Mouse (Mus musculus) spleen, postnatal 36 days (tissue): Measurements from ENCODE around the gene Psmc3.
"Not testable (repeated sequence)": the region's sequence is repeated elsewhere in the genome, so short reads cannot be mapped to it uniquely, and the experiment has no call there.

Source experiments
- DNase-seq, 2 experiments: peaks; one replicate each; pipeline ENCODE4 v3.0.0; 2022; ENCODE audit warnings: low spot score in 2 of 2, mixed read lengths in 1 of 2

The Psmc3 gene

DNA sequence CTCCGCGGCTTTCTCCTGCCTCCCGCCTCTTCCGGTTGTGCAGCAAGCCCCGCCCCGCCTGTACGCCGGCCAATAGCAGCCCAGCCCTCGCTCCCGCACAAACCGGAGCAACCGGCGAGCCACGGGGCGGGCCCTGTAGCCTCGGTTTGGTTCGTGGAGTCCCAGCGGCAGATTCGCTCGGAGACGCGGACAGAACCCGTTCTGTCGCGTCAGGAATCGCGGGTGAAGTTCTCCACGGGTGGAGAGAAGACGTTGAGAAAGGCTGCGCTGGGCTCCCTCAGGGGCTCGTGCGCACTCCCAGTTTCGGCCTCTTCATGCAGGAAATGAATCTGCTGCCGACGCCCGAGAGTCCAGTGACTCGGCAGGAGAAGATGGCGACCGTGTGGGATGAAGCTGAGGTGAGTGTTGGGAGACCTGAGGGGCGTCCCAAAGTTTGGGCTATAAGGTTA is at the start of gene Psmc3:
Psmc3 (plus strand) TSS at position 76 of the 449 bp plus-strand sequence.
- peak; percentile 95 to 97 for DNase-seq

DNA sequence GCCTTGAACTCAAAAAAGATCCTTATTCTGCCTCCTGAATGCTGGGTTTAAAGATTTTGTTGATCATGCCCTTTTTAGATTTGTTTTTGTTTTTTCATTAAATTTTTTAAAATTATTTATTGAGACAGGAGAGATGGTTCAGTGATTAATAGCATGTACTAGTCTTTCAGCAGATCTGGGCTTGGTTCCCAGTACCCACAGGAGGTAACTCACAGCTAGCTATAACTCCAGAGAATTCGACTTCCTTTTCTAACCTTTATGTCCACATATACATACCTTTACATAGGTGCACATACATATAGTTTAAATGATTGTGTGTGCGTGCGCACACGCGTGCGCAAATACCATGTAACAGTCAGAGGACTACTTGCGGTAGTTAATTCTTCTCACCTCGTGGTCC is 45.3 kb upstream of the Psmc3 start:
- no peak for DNase-seq

DNA sequence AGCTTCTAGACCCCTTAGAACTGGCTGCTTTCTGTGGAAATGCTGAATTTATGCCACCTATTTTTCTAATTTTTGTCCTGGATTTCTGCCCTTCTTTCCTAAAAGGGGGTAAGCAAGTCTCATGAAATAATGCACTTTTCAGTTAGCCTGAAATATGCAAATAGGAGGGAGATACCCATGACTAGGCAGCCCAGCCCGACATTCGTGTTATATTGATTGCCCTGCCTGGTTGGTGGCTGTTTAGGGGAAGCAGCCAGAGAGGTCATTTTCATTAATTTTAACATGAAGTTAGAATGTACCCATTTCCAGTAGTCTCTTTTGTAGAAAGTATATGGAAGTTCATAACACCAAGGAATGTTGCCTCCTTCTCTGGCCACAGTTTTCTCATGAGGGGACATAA is 39.9 kb upstream of the Psmc3 start:
- DNase-seq: peak; percentile 35 to 40

DNA sequence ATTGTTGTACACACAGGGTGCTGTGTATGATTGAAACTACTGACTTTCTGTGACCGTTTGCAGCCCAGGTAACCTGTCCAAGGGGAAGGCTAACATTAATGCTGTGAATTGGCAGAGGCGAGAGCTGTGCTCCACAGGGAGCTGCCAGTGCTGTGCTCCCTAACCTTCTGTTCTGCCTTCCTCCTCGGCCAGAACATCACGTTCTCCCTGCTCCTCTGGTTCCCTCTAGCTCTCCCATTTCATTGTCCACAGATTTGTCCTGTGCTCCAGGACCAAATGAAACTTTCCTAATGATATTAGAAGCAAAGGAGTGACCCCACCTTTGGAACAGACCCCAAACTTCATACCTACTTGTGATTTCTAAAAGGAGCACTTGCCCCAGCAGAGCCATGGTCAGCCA is 38.4 kb upstream of the Psmc3 start:
- DNase-seq: no peak

DNA sequence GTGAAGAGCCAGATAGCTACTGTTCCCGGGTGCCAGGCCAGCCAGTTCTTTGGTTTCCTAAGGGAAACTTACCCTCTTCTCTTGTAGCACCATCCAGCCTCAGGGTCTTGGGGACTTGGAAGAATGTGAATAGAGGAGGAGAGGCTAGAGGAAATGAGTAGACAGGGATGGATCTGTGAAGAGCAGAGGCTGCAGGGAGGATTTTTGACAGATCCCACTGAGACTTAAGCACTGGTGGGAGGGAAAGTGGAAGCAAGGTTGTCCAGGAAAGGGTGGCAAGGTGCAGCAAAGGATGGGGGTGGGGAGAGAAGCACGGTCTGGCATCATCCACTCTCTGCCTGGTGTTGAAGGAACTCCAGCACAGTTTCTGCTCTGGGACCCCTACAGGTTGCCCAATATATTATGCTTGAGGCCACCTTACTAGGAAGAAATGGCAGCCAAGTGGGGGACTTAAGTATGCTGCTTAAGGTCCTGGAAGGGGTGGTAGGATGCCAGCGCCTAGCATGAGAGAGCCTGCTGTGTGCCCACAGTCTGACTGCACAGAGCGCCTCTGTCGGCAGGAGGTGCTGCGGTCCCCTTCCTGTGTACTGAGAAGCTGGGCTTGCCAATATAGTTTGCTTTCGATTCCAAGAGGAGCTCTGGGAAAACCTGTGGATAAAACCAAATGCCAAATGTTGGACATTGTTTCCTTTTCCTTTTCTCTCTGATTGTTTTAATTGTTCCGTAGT is 35.6 kb upstream of the Psmc3 start:
- no peak for DNase-seq

DNA sequence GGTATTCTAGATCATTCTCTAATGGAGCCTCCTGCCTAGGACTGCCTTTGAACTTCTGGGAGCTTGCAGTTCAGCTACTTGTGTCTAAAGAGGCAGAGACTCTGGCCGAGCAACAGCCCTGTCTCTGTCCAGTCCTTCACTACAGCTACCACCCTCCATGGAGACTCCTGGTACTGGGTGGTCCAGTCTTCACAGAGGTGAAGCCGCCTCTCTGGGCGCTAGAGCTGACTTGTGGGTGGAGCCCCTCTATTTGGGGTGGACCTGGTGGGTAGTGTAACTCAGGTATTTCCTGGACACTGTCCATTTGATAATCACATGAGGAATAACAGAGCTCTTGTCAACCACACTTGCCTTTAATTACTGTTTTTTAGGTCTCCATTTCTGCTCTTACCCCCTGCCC is 33.9 kb upstream of the Psmc3 start:
- DNase-seq: no peak

DNA sequence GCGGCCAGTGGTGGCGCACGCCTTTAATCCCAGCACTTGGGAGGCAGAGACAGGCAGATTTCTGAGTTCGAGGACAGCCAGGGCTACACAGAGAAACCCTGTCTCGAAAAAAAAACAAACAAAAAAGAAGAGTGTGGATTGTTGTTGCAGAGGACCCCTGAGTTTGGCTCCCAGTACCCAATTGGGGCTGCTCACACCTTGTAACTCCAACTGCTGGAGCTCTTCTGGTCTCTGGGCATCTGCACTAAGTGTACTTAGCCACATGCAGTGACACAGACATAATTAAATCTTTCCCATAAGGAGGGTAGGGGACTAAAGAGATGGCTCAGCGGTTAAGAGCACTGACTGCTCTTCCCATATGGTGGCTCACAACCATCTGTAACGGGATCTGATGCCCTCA is 31.5 kb upstream of the Psmc3 start:
- not testable (repeated sequence) for DNase-seq

DNA sequence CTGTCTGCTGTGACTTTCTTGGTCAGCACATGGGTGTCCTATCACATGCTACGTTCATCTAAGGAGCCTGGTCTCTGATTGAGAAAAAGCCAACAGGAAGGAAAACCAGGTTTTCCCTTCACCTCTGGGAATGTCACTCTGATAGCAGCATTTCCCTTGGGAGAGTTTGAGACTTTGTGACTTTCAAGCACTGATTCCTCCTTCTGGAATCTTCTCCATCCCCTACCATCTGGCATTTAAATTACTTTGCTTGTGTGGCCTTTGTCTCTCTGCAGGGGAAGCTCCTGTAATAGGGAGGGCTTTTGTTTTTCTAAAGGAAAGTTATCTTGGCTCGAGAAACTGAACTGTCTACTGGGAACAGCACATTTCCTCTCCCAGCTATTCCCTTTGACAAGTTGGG is 30.7 kb upstream of the Psmc3 start:
- no peak for DNase-seq

DNA sequence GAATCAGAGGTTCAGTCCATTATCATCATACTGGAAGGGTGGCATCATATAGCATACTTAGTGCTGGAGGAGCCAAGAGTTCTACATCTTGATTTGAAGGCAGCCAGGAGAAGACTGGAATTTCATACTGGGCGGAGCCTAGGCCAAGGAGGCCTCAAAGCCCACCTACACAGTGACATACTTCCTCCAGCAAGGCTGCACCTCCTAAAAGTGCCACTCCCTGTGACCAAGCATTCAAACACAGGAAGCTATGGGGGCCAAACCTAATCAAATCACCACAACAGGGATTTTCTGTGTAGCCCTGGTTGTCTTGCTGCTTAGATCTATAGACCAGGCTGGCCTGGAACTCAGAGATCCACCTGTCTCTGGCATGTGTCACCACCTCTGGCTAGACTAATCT is 29.9 kb upstream of the Psmc3 start:
- no peak for DNase-seq

DNA sequence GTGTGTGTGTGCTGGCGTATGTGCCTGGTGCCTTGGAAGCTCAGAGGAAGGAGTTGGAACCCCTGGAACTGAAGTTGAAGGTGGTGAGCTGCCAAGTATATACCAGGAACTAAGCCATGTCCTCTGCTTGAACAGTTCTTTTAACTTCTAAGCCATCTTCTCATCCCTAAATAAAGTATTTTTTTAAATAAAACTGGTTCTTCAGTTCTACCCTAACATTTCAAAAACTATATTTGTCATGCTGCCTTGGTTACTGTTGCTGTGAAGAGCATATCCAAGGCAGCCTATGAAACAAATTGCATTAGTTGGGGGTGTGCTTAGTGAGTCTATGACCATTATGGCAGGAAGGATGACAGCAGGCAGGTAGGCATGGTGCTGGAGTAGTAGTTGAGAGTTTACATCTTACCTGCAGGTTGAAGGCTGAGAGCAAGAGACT is 28.7 kb upstream of the Psmc3 start:
- DNase-seq: no peak

DNA sequence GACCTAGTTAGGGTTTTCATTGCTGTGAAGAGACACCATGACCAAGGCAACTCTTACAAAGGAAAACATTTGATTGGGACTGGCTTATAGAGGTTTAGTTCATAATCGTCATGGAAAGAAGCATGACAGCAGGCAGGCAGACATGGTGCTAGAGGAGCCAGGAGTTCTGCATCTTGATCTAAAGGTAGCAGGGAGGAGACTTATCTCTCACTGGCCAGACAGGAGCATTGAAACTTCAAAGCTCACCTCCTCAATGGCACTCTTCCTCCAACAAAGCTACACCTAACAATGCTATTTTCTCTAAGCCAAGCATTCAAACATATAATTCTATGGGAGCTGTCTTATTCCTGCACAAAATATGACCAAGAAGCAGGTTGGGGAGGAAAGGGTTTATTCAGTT is 27.3 kb upstream of the Psmc3 start:
- no peak for DNase-seq

DNA sequence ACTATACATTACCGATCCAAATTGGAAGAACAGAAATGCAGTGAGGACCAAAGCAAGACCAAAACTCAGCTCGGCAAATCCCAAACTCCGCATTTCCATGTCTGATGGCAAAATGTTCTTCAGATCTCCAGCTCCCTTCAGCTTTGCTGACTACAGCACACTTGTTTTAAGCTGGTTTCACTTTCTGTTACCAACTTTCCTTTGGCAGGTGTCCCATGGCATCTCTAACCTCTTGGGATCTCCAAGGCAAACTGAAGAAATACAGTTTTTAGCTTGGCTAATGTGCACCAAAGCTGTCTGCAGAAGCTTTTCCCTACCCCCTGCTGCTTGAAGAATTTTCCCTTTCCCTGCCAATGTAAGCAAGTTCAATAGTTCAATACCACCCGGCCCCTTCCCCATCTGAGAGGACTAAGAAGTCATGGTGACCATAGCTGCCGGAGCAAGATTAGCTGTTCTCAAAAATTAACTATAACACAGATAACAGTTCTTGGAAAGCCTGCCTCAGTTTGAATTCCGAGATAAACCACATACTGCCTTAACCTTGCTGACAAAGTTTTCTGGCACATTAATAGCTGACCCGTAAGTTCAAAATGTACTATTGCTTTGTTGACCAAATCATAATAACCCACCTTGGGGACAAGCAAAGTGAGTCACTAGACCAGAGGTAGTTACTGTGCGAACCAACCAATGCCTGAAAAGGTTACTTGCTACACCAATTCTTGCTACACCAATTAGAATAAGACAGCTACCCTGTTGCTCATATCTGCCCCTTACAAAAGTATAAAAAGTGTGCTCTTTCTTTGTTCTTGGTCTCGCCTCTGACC is 26.2 kb upstream of the Psmc3 start:
- DNase-seq: peak in 1 of 2 experiments; percentile 19

DNA sequence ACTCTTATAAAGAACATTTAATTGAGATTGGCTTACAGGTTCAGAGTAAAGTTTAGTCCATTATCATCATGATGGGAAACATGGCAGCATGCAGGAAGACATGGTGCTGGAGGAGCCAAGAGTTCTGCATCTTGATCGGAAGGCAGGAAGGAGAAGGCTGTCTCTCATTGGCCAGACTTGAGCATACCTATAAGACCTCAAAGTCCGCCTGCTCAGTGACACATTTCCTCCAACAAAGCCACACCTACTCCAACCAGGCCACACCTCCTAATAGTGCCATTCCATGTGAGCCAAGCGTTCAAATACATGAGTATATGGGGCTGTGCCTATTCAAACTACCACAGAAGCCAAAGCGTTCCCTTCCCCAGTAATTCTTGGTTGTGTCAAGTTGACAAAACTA is 22.6 kb upstream of the Psmc3 start:
- no peak for DNase-seq

DNA sequence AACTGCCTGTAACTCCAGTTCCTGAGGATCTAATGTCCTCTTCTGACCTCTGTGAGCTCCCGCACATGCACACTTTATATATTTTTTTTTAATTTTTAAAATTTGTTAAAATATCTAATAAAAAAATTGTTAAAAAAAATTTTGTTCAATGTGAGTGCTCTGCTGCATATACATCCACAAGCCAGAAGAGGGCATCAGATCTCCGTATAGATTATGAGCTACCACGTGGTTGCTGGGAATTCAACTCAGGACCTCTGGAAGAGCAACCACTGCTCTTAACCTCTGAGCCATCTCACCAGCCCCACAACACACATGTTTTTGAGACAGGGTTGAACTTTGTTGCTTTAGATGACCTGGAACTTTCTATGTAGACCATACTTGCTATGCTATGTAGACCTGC is 20.8 kb upstream of the Psmc3 start:
- DNase-seq: no peak

DNA sequence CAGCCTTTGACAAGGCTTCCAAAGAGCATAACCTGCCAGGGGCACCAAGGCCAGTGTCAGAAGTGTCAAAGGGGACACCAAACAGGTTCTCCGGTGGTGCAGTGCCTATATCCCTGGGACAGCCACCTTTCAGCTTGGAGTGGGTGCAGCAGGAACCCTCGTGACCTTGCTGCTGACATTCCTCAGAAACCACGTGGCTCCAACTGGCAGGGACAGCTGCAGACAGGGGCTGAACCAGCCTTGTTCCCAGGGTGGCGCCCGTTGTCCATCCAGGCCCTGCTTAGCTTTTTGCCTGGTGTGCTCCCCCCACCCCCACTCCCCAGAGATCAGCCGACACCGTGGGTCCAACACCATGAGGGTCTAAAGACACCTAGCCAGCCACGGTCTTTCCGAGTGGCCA is 18.4 kb upstream of the Psmc3 start, which contains the start of gene Rapsn:
Rapsn (plus strand) TSS at position 236 of the 400 bp plus-strand sequence.
- DNase-seq: no peak

DNA sequence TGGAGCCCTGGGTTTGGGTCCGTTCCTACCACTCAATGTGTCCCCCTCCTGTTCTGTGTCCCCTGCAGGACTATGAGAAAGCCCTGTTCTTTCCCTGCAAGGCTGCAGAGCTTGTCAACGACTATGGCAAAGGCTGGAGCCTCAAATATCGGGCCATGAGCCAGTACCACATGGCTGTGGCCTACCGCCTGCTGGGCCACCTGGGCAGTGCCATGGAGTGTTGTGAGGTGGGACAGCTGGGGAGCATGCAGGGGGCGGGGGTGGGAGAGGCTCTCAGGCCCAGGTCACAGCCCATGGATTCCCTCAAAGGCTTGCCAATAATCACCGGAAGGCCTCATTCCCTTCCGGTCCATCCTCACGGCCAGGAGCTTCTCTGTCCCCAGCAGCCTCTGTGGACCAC is 12.0 kb upstream of the Psmc3 start:
- no peak for DNase-seq

DNA sequence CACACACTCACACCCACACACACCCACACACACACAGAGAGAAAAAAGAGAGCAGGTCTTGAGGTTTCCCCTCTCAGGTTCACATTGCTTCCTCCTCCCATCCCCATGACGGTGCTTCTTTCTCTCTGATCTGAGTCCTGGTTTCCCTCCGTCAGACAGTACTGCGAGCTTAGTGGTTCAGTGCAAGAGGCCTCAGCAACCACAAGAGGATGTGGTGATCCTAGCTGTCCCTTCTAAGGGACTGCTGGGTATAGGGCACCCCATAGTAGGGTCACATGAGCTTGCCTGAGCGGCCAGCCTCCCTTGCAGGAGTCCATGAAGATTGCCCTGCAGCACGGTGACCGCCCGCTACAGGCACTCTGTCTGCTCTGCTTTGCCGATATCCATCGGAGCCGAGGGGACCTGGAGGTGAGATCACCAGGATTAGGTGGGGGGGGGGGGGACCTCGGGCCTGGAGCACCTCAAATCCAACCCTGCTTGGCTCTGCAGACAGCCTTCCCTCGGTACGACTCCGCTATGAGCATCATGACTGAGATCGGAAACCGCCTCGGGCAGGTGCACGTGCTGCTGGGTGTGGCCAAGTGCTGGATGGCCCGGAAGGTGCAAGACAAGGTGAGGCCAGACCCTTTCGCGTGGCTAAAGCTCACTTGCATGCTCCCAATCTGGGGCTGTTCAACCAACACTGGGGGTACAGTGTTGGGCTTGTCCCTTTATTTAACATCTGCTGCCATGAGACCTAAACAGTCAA is 11.0 kb upstream of the Psmc3 start:
- peak; percentile 13 to 27 for DNase-seq

DNA sequence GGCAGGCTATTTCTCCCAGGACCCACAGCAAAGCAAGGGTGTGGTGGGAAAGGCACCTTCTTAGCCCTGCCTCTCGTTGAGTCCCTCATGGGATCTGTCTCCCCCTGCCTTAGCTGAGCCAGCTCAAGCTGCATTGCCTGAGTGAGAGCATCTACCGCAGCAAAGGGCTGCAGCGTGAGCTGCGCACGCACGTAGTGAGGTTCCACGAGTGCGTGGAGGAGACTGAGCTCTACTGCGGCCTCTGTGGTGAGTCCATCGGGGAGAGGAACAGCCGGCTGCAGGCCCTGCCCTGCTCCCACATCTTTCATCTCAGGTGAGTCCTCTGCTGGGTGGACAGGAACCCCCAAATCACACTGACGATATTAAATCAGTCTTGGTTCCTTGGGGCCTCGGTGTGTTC is 9.1 kb upstream of the Psmc3 start:
- DNase-seq: no peak

DNA sequence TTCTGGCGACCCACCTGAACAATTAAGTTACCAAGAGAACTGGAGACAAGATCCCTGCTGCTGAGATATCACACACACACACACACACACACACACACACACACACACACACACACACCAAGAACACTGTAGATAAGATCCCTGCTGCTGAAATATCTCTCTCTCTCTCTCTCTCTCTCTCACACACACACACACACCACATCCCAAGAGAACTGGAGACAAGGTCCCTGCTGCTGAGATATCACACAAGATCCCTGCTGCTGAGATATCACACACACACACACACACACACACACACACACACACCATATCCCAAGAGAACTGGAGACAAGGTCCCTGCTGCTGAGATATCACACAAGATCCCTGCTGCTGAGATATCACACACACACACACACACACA is 8.0 kb upstream of the Psmc3 start:
- DNase-seq: not testable (repeated sequence)

DNA sequence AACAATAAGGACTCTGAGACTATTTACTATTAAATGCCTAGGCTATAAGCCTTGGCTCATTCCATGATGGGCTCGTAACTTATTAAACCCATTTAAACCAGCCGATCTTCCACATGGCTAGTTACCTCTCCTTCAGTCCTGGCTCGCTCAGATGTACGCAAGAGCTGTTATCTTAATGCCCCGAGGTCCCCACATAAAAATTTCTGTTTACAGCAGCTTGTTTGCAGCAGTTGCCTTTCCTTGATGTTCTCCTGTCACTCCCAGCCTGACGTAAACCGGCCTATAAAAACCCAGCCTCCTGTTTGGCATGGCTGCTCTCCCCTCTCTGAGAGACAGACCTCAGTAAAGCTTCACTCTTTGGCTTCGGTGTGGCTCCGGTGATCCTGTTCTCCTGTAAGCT is 6.5 kb upstream of the Psmc3 start:
- no peak for DNase-seq

DNA sequence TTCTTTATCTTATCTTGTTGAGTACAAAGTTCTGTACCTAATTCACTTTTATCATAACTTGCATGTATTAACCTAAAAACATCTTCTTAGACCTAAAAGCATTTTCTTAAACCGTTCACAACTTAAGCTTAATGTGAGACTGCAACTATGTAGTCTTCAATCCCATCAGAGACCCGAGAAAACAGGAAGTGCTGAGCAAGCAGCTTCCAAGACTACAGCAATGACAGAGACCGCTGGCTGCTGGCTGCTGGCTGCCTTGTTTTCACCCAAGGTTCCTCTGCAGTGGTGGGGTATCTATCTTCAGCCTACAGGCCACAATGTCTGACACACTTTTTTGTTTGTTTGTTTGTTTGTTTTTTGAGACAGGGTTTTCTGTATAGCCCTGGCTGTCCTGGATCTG is 1.9 kb upstream of the Psmc3 start:
- DNase-seq: no peak

DNA sequence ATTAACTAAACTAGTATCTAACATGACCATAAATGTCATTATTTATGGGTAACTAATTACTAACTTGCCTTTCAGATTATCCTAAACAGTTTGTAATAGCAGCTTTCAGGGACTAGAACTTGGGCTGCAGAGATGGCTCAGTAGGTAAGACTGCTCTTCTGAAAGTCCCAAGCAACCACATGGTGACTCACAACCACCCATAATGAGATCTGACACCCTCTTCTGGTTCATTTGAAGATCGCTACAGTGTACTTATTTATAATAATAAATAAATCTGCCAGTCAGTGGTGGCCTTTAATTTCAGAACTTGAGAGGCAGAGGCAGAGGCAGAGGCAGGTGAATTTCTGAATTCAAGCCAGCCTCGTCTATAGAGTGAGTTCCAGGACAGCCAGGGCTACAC is 1.1 kb upstream of the Psmc3 start:
- DNase-seq: no peak
